Mouse (Mus musculus): ENCODE results near the gene Tdrd5. TPM values are rescaled to one million over a fixed set of nuclear protein-coding genes. Genes with fewer than 3 reads are reported as not detected.

Gene Tdrd5
- polyA plus RNA-seq, 1 experiment from 2014 or later = 24.0 TPM

Other genes with a start within 250 kb of the Tdrd5 start
- 0.31 and 0.33 TPM in 2 replicates for gene Fam163a, start 98.6 kb downstream of the Tdrd5 start, polyA plus RNA-seq (2015; fragmentation: Nextera tagmentation; extraction: Ambion mirVana)
- 3.4 and 4.6 TPM in 2 replicates for gene Nphs2, start 7.1 kb upstream of the Tdrd5 start, polyA plus RNA-seq (2015; fragmentation: Nextera tagmentation; extraction: Ambion mirVana)
- 1,036 and 1,057 TPM in 2 replicates for gene Gm2000, start 62.4 kb upstream of the Tdrd5 start, polyA plus RNA-seq (2015; fragmentation: Nextera tagmentation; extraction: Ambion mirVana)
- 5.2 and 7.8 TPM in 2 replicates for gene Axdnd1, start 117.5 kb upstream of the Tdrd5 start, polyA plus RNA-seq (2015; fragmentation: Nextera tagmentation; extraction: Ambion mirVana)
- 43.4 and 45.6 TPM in 2 replicates for gene Soat1, start 170.7 kb upstream of the Tdrd5 start, polyA plus RNA-seq (2015; fragmentation: Nextera tagmentation; extraction: Ambion mirVana)
- gene Gm10031, start 220.3 kb upstream of the Tdrd5 start, polyA plus RNA-seq (2015; fragmentation: Nextera tagmentation; extraction: Ambion mirVana) = 0.65 and 0.72 TPM in 2 replicates